Mouse (Mus musculus) kidney, embryonic 15.5 days (tissue): ENCODE results near the gene Gripap1. TPM values are rescaled to one million over a fixed set of nuclear protein-coding genes. Genes with fewer than 3 reads are reported as not detected.
"Not testable (repeated sequence)": the region's sequence is repeated elsewhere in the genome, so short reads cannot be mapped to it uniquely, and the experiment has no call there.

ENCODE experiments used
- ATAC-seq: fragments of 200-750 bp; cut with Nextera tagmentation; replicated peaks from 2 replicates; pipeline ENCODE4 v1.8.0; 2017; ENCODE audit warnings: moderate TSS enrichment; ENCODE audit not compliant: low FRiP score
- H3K27ac ChIP-seq: fragments of 300-500 bp; sonication (generic); 2 replicates; pipeline ENCODE4 v1.5.1; 2015; ENCODE audit warnings: mild to moderate bottlenecking, inconsistent platforms
- H3K27me3 ChIP-seq: fragments of 300-500 bp; sonication (generic); 2 replicates; pipeline ENCODE4 v1.6.1; 2015; ENCODE audit warnings: inconsistent platforms
- H3K36me3 ChIP-seq: fragments of 300-500 bp; sonication (generic); 2 replicates; pipeline ENCODE4 v1.6.1; 2015; ENCODE audit warnings: inconsistent platforms
- H3K4me1 ChIP-seq: fragments of 300-500 bp; sonication (generic); 2 replicates; pipeline ENCODE4 v1.6.1; 2015; ENCODE audit warnings: inconsistent platforms
- H3K4me2 ChIP-seq: fragments of 300-500 bp; sonication (generic); 2 replicates; pipeline ENCODE4 v1.6.1; 2015; ENCODE audit warnings: moderate library complexity, mild to moderate bottlenecking, inconsistent platforms
- H3K4me3 ChIP-seq: fragments of 300-500 bp; sonication (generic); replicated peaks from 2 replicates; pipeline ENCODE4 v1.5.1; 2015; ENCODE audit warnings: mild to moderate bottlenecking, inconsistent platforms
- H3K9ac ChIP-seq: fragments of 300-500 bp; sonication (generic); 2 replicates; pipeline ENCODE4 v1.6.1; 2015; ENCODE audit warnings: mild to moderate bottlenecking, inconsistent platforms
- H3K9me3 ChIP-seq: fragments of 300-500 bp; sonication (generic); replicated peaks from 2 replicates; pipeline ENCODE4 v1.6.1; 2016; ENCODE audit warnings: inconsistent platforms
- WGBS: fragments of 180-500 bp; shearing (Covaris S2); methylation state at CpG from one replicate; pipeline ENCODE4 v1.1.7; 2015; ENCODE audit warnings: mixed read lengths; 5-methylcytosine and 5-hydroxymethylcytosine counted together
- polyA plus RNA-seq: library from polyadenylated mRNA; unstranded; fragments of >200 nt; fragmentation: Nextera tagmentation; extraction: Ambion mirVana; gene quantifications from 2 replicates; pipeline ENCODE4 v1.2.1, GENCODE M21; 2015

The Gripap1 gene
- 44.1 and 51.8 TPM in 2 replicates for polyA plus RNA-seq

DNA sequence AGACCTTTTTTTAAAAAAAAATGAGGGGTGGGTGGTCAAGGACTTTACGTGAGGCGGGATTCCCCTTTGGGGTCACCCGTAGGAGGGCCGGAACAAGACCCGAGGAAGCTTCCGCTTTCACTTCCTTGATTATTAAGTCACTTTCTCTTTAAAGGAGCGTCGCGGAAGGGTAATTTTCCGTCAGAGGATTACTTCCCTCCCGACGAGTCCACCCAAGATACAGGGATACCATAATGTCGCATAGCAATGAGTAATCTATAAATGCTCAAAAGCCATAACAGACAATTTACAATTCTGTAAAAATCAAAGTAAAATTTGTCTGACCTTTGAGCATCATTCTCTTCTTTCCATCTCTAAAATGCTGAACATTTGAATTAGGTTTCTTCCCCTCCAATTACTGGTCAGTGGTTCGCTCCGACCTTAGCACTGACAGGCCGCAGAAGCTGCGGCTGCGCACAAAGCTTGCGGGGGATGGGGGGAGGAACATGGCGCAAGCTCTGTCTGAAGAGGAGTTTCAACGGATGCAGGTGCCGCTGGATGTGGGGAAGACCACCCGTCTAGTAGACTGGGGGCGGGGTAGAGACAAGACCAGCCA, at the start of gene Gripap1:
Gene Gripap1, plus strand, starts transcription at position 224 of the 595 bp plus-strand sequence.
- 15% methylated on average over 24 of the region's 24 CpGs for WGBS
- Histone ChIP-seq H3K9ac (peak within 1 kb of the TSS; percentile 52), H3K27me3 (no peaks in the 10 kb centered on the region), H3K9me3 (no peaks in the 10 kb centered on the region), H3K4me1 (peaks cover 6% of the 10 kb centered on the region), H3K4me2 (peak within 1 kb of the TSS; percentile 62), H3K4me3 (peak within 1 kb of the TSS; percentile 61), H3K36me3 (0 out of 2 replicates have a peak, but pooled peaks cover 11% of the 10 kb centered on the region), H3K27ac (0 out of 2 replicates have a peak within 1 kb of the TSS, but pooled peaks have one; percentile 56)
- ATAC-seq, result peak; percentile 91

DNA sequence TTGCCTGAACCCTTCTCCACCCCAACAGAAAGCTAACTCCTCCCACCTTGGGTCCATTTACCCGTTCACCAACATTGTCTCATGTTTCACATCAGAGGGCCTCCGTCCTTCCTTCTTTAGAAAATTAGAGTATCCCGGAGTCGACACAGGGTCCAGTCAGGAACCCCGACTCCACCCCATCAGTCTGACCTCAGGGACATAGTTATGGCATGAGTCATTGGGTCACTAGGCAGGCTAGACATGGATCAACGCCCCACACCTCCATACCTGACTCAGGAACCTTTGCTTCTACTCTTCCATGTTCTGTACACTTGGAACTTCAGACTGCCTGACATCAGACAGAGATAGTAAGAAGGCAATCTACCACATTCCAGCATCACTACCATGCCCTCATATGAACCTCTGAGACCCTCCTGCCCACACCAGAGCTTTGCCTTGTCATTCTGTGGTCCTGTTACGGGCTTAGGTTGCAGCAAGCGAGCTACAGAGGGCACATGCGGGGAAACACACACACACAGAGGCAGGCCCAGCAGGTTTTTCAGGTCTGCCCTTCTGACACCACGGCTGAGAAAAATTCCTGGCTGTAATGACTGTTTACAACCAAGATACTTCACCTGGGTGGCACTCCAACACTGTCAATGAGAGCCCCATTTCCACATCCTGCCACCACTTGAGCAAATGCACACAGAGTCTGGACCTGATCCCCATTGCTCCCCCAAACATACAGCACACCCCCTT, 49.3 kb upstream of the Gripap1 start:
- ATAC-seq, result peak; percentile 67
- 46% methylated on average over 10 of the region's 10 CpGs for WGBS
- H3K36me3 ChIP-seq, result 0 out of 2 replicates have a peak, but pooled peaks cover 5% of the 10 kb centered on the region
- peak overlapping the region; percentile 36 for H3K4me2 ChIP-seq
- peak overlapping the region; percentile 77 for H3K27ac ChIP-seq
- no peaks in the 10 kb centered on the region for H3K27me3 ChIP-seq
- no peak overlapping the region for H3K4me3 ChIP-seq
- H3K4me1 ChIP-seq, result 0 out of 2 replicates have a peak, but pooled peaks cover 5% of the 10 kb centered on the region
- H3K9ac ChIP-seq, result no peak overlapping the region
- no peaks in the 10 kb centered on the region for H3K9me3 ChIP-seq

DNA sequence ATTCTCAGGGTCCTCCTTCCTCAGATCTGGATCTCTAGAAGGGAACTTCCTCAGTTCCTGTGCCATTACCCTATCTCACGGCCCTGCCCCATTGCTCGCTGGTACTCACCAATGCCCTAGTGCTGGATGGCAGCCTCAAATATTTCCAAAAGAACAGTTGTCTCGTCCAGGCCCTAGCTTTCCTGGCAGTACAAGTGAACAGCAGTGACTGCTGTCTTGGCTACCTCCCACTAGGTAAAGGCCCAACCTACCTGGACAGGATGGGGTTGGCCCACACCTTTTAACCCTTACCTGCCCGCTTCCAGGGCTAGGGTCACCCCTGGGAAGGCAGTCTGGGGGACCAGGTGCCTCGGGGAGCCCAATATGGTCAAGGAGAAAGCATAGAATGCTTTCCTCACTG, 48.5 kb upstream of the Gripap1 start:
- H3K9ac ChIP-seq, result no peak overlapping the region
- 0 out of 2 replicates have a peak, but pooled peaks cover 5% of the 10 kb centered on the region for H3K4me1 ChIP-seq
- no peaks in the 10 kb centered on the region for H3K9me3 ChIP-seq
- H3K27ac ChIP-seq, result peak overlapping the region; percentile 77
- H3K27me3 ChIP-seq, result no peaks in the 10 kb centered on the region
- peak overlapping the region; percentile 6; the same call in 1 of the 2 replicates for H3K4me3 ChIP-seq
- no peak for ATAC-seq
- peak overlapping the region; percentile 21; the same call in 1 of the 2 replicates for H3K4me2 ChIP-seq
- 0 out of 2 replicates have a peak, but pooled peaks cover 5% of the 10 kb centered on the region for H3K36me3 ChIP-seq
- WGBS, result 73% methylated on average over 5 of the region's 5 CpGs

DNA sequence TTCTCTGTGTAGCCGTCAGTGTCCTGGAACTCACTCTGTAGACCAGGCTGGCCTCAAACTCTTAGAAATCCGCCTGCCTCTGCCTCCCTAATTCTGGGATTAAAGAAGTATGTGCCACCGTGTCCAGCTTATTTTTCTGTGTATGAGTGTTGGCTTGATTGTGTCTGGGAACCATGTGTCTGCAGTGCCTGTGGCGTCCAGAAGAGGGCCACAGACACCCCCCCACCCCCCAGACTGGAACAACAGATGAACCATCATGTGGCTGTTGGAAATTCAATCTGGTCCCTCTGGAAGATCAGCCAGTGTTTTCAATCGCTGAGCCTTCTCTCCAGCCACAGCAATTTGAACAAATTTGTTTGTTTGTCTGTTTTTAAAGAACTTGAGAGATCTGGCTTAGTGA, 46.1 kb upstream of the Gripap1 start:
- 57% methylated on average over 5 of the region's 5 CpGs for WGBS
- H3K27me3 ChIP-seq, result no peaks in the 10 kb centered on the region
- 0 out of 2 replicates have a peak, but pooled peaks cover 5% of the 10 kb centered on the region for H3K4me1 ChIP-seq
- no peak overlapping the region for H3K4me3 ChIP-seq
- ATAC-seq, result no peak
- no peak overlapping the region for H3K9ac ChIP-seq
- H3K4me2 ChIP-seq, result no peak overlapping the region
- H3K27ac ChIP-seq, result no peak overlapping the region
- H3K36me3 ChIP-seq, result no peaks in the 10 kb centered on the region
- H3K9me3 ChIP-seq, result no peaks in the 10 kb centered on the region

DNA sequence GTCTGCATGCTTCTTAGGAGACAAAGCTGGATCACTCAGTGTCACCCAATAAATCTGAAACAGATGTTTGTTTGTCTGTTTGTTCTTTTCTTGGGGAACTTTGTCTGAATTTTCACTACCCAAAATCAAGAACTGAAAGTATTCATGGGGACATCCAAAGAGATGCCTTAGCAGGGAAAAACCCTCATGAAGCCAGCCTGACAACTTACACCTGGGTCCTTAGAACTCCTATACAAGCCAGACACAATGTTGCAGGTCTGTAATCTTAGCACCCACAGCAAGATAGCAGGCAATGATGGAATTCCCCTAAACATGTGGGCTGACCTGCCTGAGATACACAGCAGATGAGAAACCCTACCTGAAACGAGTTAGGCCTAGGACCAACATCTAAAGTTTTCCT, 44.6 kb upstream of the Gripap1 start:
- H3K9ac ChIP-seq, result no peak overlapping the region
- H3K4me1 ChIP-seq, result 0 out of 2 replicates have a peak, but pooled peaks cover 2% of the 10 kb centered on the region
- H3K27ac ChIP-seq, result no peak overlapping the region
- 68% methylated on average over 1 of the region's 1 CpGs for WGBS
- H3K4me2 ChIP-seq, result no peak overlapping the region
- H3K4me3 ChIP-seq, result no peak overlapping the region
- ATAC-seq, result no peak
- no peaks in the 10 kb centered on the region for H3K9me3 ChIP-seq
- H3K36me3 ChIP-seq, result no peaks in the 10 kb centered on the region
- H3K27me3 ChIP-seq, result no peaks in the 10 kb centered on the region

DNA sequence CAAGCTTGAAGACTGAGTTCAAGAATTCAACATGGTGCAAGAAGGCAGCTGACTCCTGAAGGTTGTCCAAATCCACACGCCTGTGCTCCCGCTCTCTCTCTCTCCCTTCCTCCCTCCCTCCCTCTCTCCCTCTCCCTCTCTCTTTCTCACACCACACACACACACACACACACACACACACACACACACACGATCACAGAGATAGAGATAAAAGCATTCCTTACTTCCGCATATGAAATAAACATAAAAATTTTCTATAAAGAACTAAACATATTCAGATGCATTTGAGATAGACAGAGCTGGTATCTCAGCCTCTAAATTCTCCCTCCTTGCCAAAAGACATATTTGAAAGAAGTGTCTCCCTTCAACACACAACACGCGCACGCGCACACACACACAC, 44.1 kb upstream of the Gripap1 start:
- Histone ChIP-seq H3K4me2 (no peak overlapping the region), H3K27ac (no peak overlapping the region), H3K9ac (no peak overlapping the region), H3K36me3 (no peaks in the 10 kb centered on the region), H3K4me3 (no peak overlapping the region), H3K4me1 (0 out of 2 replicates have a peak, but pooled peaks cover 4% of the 10 kb centered on the region), H3K27me3 (no peaks in the 10 kb centered on the region), H3K9me3 (no peaks in the 10 kb centered on the region)
- ATAC-seq, result no peak
- WGBS, result 81% methylated on average over 8 of the region's 8 CpGs

- H3K9me3 ChIP-seq, result no peaks in the 10 kb centered on the region
- ATAC-seq, result peak; percentile 89
- 0 out of 2 replicates have a peak, but pooled peaks cover 4% of the 10 kb centered on the region for H3K4me1 ChIP-seq
- H3K36me3 ChIP-seq, result no peaks in the 10 kb centered on the region
- H3K27me3 ChIP-seq, result no peaks in the 10 kb centered on the region
- H3K4me3 ChIP-seq, result peak within 1 kb of the TSS; percentile 65
- 11% methylated on average over 49 of the region's 56 CpGs for WGBS
- no peak within 1 kb of the TSS for H3K27ac ChIP-seq
- H3K4me2 ChIP-seq, result peak within 1 kb of the TSS; percentile 61
- peak within 1 kb of the TSS; percentile 56 for H3K9ac ChIP-seq
These were observed 39.0 kb upstream of the Gripap1 start, which contains the start of gene Ccdc120 for GRCm38 (mm10) chrX:7750432-7751116. Ccdc120 (minus strand) TSS chrX:7750905.

DNA sequence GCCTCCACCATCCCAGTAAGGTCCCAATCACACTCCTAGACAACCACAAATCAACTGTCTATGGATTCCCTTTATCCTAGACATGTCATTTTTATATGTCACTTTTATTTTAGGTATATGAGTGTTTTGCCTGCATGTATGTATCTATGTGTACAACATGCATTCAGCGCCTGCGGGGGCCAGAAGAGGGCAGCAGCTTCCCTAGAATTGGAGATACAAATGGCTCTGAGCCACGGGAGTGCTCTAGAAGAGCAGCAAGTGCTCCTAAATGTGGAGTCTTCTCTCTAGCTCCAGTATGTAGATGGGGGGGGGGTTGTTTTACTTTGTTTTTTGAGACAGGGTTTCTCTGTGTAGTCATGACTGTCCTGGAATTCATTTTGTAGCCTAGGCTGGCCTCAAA, 35.9 kb upstream of the Gripap1 start:
- H3K27ac ChIP-seq, H3K9ac ChIP-seq, H3K4me3 ChIP-seq, H3K9me3 ChIP-seq, ATAC-seq, H3K4me2 ChIP-seq, H3K36me3 ChIP-seq, H3K27me3 ChIP-seq, H3K4me1 ChIP-seq: not testable (repeated sequence)
- 14% methylated on average over 3 of the region's 3 CpGs for WGBS

GRCm38 (mm10) chrX:7762137-7762920, 27.2 kb upstream of the Gripap1 start, which contains the start of gene Tfe3:
Tfe3 (plus strand) TSS chrX:7762560.
- Histone ChIP-seq H3K4me3 (peak within 1 kb of the TSS; percentile 70), H3K4me1 (peaks cover 23% of the 10 kb centered on the region), H3K9me3 (no peaks in the 10 kb centered on the region), H3K27me3 (no peaks in the 10 kb centered on the region), H3K4me2 (peak within 1 kb of the TSS; percentile 65), H3K36me3 (peaks cover 9% of the 10 kb centered on the region), H3K9ac (peak within 1 kb of the TSS; percentile 73), H3K27ac (peak within 1 kb of the TSS; percentile 78)
- peak; percentile 96 for ATAC-seq
- 20% methylated on average over 38 of the region's 38 CpGs for WGBS

GRCm38 (mm10) chrX:7762921-7763197, 26.7 kb upstream of the Gripap1 start:
- 0 out of 2 replicates have a peak, but pooled peaks have one; percentile 3 for ATAC-seq
- peaks cover 23% of the 10 kb centered on the region for H3K4me1 ChIP-seq
- H3K27ac ChIP-seq, result peak overlapping the region; percentile 78
- H3K27me3 ChIP-seq, result no peaks in the 10 kb centered on the region
- H3K4me2 ChIP-seq, result peak overlapping the region; percentile 65
- peaks cover 15% of the 10 kb centered on the region for H3K36me3 ChIP-seq
- WGBS, result 20% methylated on average over 21 of the region's 21 CpGs
- H3K4me3 ChIP-seq, result peak overlapping the region; percentile 70
- H3K9me3 ChIP-seq, result no peaks in the 10 kb centered on the region
- peak overlapping the region; percentile 73 for H3K9ac ChIP-seq

GRCm38 (mm10) chrX:7763631-7764393, 25.8 kb upstream of the Gripap1 start:
- peak; percentile 37 for ATAC-seq
- 18% methylated on average over 22 of the region's 22 CpGs for WGBS

More at GRCm38 (mm10) chrX:7763631-7764393, 25.8 kb upstream of the Gripap1 start:
- Histone ChIP-seq H3K9ac (peak overlapping the region; percentile 73), H3K27me3 (no peaks in the 10 kb centered on the region), H3K9me3 (no peaks in the 10 kb centered on the region), H3K4me1 (peaks cover 23% of the 10 kb centered on the region), H3K27ac (peak overlapping the region; percentile 78), H3K36me3 (peaks cover 24% of the 10 kb centered on the region), H3K4me3 (peak overlapping the region; percentile 70), H3K4me2 (peak overlapping the region; percentile 65)
